Mouse (Mus musculus) cortical plate, adult 2 months (tissue): ENCODE data around the gene Coro6. TPM values are rescaled to one million over a fixed set of nuclear protein-coding genes. Genes with fewer than 3 reads are reported as not detected.

Source experiments
- H3K27ac ChIP-seq: fragments of 200-500 bp; 2 replicates; pipeline ENCODE4 v1.5.1; 2012; ENCODE audit warnings: low read length, control low read depth, inconsistent platforms; ENCODE audit not compliant: insufficient read depth
- H3K4me1 ChIP-seq: fragments of 200-500 bp; 2 replicates; pipeline ENCODE4 v1.6.1; 2011; ENCODE audit warnings: low read length; ENCODE audit not compliant: control insufficient read depth, insufficient read depth
- H3K4me3 ChIP-seq: fragments of 200-500 bp; 2 replicates; pipeline ENCODE4 v1.5.1; 2011; ENCODE audit warnings: mild to moderate bottlenecking, low read length, control low read depth; ENCODE audit not compliant: insufficient read depth
- CTCF ChIP-seq: fragments of 200-500 bp; IDR thresholded peaks from 2 replicates; pipeline ENCODE4 v1.5.1; 2011; ENCODE audit warnings: mild to moderate bottlenecking, control low read depth, low read length; ENCODE audit not compliant: insufficient read depth; ENCODE audit errors: extremely low read depth
- POLR2A ChIP-seq: fragments of 200-500 bp; IDR thresholded peaks from 2 replicates; pipeline ENCODE4 v1.6.1; 2011; ENCODE audit warnings: mild to moderate bottlenecking, low read length, control low read depth; ENCODE audit not compliant: insufficient read depth; ENCODE audit errors: extremely low read depth
- polyA plus RNA-seq: library from polyadenylated mRNA; depleted of rRNA; stranded (reverse); fragments of >200 nt; gene quantifications from 2 replicates; pipeline ENCODE4 v1.2.3, GENCODE M21; 2012

Coro6 gene
- polyA plus RNA-seq, 1 experiment: 154 TPM

GRCm38 (mm10) chr11:77441020-77441419, 21.2 kb upstream of the Coro6 start:
- no peak overlapping the region for H3K4me3 ChIP-seq
- no peak overlapping the region for H3K27ac ChIP-seq
- peaks cover 2% of the 10 kb centered on the region; the same call in 1 of the 2 replicates for H3K4me1 ChIP-seq
- TF ChIP-seq POLR2A (no peak), CTCF (no peak)

- H3K27ac ChIP-seq: peak overlapping the region; percentile 82
These were observed 19.7 kb upstream of the Coro6 start for GRCm38 (mm10) chr11:77442186-77443170.

DNA sequence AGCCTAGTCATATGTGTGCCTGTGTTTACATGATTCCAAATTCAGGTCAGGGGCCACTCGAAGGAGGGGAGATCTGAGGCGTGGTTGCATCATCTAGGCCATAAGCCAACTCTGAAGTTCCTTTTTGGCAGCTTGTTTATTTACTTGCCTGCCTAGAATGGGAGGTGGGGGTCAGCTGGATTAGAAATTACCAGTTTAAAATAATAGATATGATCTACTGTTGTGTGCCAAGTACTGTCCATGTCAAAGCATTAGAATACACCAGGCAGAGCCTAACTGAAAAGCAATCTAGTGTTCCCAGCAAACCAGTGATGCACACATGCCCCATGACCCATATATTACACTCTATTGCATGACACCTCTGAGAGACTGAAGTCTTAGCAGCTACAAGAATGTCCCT, 17.3 kb upstream of the Coro6 start:
- Histone ChIP-seq H3K4me3 (no peak overlapping the region), H3K27ac (no peak overlapping the region), H3K4me1 (peaks cover 4% of the 10 kb centered on the region; the same call in 1 of the 2 replicates)
- TF ChIP-seq CTCF: no peak
- no peak for TF ChIP-seq POLR2A

More at GRCm38 (mm10) chr11:77442186-77443170, 19.7 kb upstream of the Coro6 start:
- TF ChIP-seq POLR2A: no peak
- no peak for TF ChIP-seq CTCF
- H3K4me1 ChIP-seq: peaks cover 4% of the 10 kb centered on the region; the same call in 1 of the 2 replicates
- H3K4me3 ChIP-seq: no peak overlapping the region

- Histone ChIP-seq H3K4me3 (no peak overlapping the region), H3K4me1 (peaks cover 4% of the 10 kb centered on the region; the same call in 1 of the 2 replicates), H3K27ac (no peak overlapping the region)
- TF ChIP-seq CTCF (peak; percentile 66), POLR2A (no peak)
These were observed 15.6 kb upstream of the Coro6 start for GRCm38 (mm10) chr11:77446628-77447041.

GRCm38 (mm10) chr11:77449224-77449623, 13.0 kb upstream of the Coro6 start:
- no peak overlapping the region for H3K27ac ChIP-seq
- no peak for TF ChIP-seq CTCF
- TF ChIP-seq POLR2A: no peak

GRCm38 (mm10) chr11:77451670-77452069, 10.5 kb upstream of the Coro6 start:
- Histone ChIP-seq H3K27ac (no peak overlapping the region), H3K4me1 (peaks cover 1% of the 10 kb centered on the region; the same call in 1 of the 2 replicates)
- TF ChIP-seq CTCF (no peak), POLR2A (no peak)

More at GRCm38 (mm10) chr11:77449224-77449623, 13.0 kb upstream of the Coro6 start:
- Histone ChIP-seq H3K4me3 (no peak overlapping the region), H3K4me1 (peaks cover 2% of the 10 kb centered on the region; the same call in 1 of the 2 replicates)

DNA sequence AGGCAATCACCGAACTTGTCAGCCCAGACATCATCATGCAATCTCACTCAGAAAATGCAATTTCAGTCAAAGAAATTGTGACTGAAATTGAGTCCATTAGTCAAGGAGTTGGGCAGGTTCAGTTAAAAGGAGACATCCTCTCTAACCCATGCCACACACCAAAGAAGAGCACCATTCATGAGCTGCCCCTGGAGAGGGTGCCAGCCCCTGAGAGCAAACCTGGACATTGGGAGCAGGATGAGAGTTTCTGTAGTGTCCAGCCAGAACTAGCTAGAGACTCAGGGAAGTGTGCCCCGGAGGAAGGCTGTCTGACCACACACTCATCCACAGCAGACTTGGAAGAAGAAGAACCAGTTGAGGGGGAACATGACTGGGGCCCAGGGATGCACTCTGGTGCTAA, 8.8 kb upstream of the Coro6 start:
- TF ChIP-seq CTCF (no peak), POLR2A (no peak)
- Histone ChIP-seq H3K4me3 (no peak overlapping the region), H3K27ac (no peak overlapping the region), H3K4me1 (no peaks in the 10 kb centered on the region; the same call in 1 of the 2 replicates)

More at GRCm38 (mm10) chr11:77451670-77452069, 10.5 kb upstream of the Coro6 start:
- no peak overlapping the region for H3K4me3 ChIP-seq

DNA sequence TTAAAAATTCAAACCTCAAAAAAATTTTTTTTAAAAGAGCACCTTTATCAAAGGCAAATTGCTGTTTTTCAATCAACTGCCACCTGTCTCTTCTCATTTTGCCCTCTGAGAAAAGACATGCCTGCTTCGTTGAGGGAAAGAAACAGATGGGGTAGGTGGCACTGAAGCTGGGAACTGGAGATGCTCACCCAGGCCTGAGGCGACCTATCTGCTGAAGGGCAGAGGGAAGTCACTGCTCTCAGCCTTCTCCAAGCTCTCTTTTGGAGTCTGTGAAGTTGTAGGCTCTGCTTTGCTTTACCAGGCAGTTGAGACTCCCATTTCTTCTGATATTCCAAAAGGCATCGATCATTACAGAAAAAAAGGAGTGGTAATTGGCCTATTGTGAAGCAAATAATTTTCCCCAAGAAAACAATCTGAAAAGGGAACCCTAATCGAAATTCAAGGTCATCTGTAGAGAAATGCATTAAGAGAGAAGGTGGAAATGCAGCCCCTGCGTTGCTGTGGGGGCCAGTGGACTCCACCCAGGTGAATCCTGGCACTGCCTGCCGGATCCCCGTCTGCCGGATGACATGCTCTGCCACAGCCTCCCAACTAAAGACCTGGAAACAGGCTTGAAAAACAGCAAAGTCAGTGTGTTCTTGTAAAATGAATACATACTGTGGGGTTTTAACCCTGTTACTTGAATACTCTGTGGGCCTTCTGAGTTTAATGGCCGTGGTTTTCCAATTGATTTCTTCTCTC, 6.3 kb upstream of the Coro6 start:
- H3K4me3 ChIP-seq: no peak overlapping the region
- no peak for TF ChIP-seq CTCF
- no peak for TF ChIP-seq POLR2A
- H3K27ac ChIP-seq: no peak overlapping the region
- H3K4me1 ChIP-seq: no peaks in the 10 kb centered on the region; the same call in 1 of the 2 replicates

- no peaks in the 10 kb centered on the region; the same call in 1 of the 2 replicates for H3K4me1 ChIP-seq
- H3K27ac ChIP-seq: no peak overlapping the region
- TF ChIP-seq POLR2A: no peak
- no peak for TF ChIP-seq CTCF
- H3K4me3 ChIP-seq: no peak overlapping the region
These were observed 5.3 kb upstream of the Coro6 start for GRCm38 (mm10) chr11:77456866-77457265.
